Mouse (Mus musculus): ENCODE results near the gene Cnga3.
A peak's percentile ranks its signal among the peaks of the same experiment; 100 is the strongest.

Cnga3 gene

DNA sequence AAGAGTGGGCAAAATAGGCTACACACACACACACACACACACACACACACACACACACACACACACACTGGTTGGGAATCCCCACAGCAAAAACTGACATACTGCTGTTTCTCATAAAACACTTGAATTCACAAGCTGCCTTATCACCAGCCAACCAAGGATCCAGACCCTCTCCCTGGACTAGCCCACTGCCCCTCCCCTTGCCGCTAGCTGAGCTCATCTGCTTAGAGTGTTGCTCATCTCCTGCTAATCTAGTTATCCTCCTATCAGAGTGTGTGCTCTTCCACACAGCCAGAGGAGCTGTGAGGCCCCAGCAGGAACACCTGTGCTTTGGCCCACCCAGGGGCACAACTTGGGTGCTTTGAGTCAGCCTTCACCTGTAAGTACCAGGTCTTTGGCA, at the start of gene Cnga3:
Gene Cnga3, plus strand, starts transcription at position 291 of the 400 bp plus-strand sequence.
- DNase-seq: no peak

DNA sequence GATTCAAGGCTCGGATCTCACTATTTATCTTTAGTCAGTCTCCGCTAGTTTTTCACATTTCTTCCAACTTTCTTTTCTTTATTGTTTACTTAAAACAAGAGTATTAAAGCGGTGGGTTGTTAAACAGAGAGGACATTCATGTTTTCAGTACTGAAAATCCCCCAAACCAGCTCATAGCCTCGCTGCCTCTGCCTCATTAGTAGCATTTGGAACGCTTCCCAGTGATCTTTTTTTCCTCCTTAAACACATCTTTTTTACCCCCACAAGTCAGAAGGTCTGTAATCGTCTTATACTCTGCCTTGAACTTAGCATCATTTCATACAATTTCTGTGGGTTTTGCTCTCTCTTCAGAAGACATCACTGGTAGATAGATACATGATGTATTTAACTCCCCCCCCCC, 48.2 kb upstream of the Cnga3 start:
- no peak for DNase-seq

DNA sequence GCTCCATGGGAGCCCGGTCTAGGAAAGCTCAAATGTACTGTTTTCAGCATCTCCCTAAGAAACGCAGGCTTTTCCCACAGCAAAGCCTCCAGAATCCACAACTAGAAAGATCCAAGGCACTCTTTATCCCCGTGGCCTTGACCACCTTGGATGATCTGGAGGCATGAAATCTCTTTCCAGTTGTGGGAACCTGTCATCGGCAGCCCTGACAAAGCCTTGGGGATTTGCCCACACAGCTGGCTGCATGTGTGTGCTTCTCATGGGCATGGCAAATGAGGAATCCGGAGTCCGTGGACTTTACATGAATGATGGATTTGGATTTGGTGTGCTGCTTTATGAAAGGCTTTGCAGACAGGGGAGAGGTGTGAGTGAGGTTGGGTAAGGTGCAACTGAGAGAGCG, 46.3 kb upstream of the Cnga3 start:
- DNase-seq: no peak

DNA sequence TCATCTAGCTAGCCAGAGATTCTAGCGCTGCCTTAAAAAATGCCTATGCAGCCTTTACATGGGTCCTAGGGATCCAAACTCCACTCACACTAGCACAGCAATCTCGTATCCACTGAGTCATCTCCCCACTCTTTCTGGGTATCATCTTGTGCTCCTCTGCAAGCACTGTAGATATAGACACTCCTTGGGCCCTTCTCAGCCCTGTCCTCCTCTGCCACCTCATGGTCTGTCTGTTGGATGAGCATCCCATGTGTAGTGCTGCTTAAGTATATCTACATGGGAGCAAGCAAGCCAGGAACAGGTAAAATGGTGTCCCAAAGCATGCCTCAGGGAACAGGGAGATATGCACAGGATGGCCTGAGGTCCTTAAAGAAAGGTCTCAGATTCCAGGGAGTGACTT, 36.4 kb upstream of the Cnga3 start:
- DNase-seq: no peak

DNA sequence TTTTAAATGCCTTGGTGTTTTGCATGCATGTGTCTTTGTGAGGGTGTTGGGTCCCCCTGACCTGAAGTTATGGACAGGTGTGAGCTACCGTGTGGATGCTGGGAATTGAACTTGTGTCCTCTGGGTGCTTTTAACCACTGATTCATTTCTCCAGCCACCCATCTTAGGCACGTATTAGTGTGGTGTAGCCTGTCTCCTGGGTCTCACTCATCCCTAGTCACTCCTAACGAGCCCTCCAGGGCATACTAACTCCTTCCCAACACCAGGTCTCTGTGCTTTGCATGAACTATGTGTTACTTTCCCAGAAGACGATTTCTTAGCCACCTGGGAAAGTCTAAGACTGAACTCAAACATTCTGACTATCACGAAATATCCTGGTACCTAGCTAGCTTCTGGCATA, 34.4 kb upstream of the Cnga3 start:
- DNase-seq: no peak

DNA sequence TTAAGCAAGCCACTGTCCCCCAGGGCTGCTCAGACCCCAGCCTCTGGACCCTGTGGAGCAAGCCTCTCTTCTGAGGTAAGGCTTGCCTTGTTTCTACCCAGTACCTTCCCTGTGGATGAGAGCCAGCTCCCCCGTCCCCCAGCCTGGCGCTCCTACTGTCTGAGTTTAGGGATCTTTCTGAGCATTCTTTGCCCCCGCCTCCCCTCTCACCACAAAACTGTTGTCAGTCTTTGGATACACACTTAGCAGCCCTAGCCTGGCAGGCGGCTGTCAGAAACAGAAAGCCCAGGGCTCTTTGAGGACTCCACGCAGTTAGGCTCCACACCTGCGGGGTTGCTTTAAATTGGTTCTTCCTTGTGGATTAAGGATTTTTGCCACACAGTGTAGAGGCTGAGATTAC, 27.2 kb upstream of the Cnga3 start:
- DNase-seq: no peak

DNA sequence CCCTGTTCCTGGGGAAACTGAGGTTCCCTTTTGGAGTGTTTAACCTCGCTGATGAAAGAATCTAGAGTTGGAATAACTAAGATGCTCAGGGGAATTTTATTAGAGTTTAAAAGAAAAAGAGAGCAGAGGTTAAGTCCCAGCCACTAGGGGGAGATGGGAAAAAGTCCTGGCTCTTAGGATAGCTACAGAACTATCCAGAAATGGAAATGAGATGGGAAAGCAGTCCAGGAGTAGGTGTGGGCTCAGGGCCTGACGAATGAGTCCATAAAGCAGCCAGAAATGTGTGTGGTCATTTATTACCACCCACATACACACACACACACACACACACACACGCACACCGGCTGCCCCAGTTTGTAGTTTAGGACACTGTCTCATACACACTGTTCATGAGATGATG, 19.6 kb upstream of the Cnga3 start:
- peak; percentile 6 for DNase-seq

DNA sequence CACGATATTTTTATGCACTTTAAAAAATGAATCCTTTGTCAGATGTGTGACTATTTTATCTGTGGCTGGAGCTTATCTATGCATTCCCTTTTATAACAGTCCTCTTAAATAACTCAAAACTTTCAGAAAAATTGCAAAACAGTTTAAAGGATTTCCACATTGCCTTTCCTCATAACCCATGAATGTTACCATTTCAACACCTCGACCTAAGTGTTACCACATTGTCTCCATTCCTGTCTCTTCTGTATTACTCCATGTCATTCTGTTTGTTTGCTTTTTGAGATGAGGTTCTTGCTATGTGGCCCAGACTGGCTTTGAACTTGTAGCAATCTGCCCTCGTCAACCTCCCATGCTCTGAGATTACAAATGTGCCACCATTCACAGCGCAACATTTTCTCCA, 12.8 kb upstream of the Cnga3 start:
- DNase-seq: no peak

DNA sequence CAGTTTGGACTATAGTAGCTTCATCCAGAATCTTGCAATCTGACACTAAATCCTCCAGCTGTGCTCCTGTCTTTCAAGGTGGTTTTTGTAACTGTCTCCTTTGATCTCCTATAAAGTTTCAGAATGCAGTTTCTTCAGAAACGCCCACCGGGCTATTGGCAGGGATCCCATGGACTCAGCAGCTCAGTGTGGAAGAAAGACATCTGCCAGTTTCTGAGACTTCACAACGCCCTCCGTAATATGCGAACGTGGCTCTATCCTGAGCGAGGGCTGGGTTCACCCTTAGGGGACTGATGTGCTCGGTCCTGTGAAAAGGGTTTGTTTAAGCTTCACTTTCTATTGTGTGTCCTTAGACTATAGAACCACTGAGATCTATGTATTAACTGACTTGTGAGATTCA, 6.5 kb upstream of the Cnga3 start:
- DNase-seq: no peak

DNA sequence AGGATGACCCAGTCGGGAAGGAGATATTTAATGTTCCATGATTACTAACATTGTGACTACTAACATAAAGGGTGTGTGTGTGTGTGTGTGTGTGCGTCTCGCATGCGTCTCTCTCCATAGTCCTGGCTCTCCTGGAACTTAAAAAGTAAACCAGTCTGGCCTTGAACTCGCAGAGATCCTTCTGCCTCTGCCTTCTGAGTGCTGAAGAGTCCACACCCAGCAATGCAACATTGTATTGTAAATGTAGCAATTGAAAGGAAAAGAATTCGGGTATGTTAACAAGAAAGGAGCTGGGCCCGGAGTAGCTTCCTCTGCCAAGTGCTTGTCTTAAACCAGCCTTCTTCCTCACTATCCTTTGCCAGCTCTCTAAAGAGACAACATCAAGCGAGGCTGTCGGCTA, 1.9 kb upstream of the Cnga3 start:
- no peak for DNase-seq

DNA sequence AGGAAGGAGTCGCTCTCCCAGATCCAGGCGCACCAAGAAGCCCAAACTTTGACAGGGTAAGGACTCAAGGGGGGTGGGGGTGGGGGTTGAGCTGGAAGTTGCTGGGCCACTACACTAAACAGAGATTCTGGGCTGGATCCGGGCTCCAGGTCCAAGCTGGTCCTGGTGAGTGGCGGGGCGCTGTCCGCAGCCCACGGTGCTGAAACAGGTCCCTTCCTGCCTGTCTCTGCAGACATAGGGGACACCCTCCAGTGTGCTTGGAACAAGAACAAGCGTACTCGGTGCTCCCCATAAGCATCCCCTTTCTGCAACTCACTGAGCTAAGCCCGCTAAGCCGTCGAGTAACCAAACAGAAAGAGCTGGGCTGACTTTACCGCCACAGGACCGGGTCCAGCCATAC, 4.2 kb downstream of the Cnga3 start:
- peak; percentile 43 for DNase-seq

DNA sequence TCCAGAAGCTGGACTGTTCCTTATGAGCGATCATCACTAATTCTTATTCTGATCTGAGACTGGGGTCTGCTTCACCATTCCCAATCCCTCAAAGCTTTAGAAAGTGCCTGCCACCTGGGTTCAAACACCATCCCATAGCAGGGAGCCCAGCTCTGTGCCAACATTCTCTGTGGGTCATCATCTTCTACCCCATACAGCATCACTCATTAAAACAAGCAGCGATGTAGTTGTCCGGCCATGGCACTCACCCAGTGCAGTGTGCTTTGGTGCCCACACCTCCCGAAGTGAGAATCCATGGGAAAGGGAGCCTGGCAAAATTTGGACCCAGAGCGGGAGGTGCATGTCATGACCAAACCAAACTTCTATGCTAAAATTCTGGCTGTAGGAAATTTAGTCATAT, 5.4 kb downstream of the Cnga3 start:
- no peak for DNase-seq

DNA sequence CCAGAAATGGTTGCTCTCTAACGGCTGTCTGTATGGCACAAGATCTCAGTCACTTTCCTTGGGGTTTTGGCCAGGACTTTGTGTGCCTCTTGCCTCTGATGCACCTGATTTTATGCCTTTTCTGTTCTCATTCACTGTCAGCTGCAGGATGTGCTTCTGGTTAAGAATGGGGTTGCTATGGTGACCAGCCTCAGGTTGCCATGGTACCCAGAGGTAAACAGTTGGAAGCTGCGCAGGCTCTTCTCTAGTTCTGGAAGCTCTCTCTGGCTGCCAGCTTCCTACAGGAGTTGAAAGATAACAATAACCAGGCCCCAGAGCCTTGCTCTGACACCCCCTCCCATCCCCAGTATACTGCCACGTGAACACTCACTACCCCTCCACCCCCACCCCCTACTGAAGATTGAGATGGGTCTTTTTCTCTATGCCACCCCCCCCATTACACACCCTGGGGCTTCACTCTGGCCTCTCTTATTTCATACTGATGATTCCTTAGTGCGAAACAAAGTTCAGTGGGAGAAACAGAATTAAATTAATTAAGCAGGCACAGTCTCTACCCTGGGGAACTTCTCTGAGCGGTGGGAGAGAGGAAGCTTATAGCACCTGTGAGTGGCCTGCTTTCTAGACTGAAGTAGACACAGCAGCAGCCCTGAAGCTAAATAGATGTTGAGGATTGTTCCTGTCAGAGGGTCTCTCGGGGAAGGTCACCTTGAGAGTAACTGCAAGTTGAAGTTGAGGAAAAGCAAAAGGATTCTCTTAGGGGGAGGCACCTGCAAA, 6.1 kb downstream of the Cnga3 start:
- no peak for DNase-seq

DNA sequence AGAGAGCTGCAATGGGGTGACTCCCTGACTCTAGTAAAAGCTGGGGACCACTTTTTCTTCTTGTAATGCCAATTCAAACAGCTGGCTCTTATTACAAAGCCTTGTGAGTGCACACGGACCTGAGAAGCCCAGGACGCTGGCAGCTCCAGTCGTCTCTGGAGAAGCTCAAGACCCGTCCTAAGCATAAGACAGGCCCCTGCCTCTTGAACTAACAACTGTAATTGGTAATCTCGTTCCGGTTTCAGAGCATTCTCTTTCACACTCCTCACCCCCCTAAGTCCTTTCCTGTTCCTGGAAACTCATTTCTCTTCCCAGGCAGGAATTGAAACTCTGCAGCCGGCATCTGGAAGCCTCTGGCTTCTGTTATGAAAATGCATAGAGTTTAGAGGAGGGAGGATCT, 7.8 kb downstream of the Cnga3 start:
- no peak for DNase-seq

DNA sequence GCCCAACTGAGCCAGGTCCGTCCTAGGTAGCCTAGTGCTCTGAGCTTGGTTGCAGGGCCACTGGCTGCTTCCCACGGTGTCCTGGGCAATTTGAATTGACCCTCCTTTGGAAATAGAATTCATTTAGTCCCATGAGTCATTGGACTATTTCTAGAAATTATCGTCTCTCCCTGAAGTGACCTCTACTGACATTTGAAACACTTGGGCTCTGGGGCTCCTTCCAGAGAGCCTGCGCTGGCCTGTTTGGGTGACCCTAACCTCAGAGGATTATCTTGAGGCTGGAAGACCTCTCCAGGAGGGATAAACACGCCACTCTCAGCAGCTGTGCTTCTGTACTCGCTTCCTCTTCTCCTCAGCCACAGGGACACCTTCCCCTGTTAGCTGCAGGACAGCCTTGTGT, 16.2 kb downstream of the Cnga3 start:
- DNase-seq: no peak

DNA sequence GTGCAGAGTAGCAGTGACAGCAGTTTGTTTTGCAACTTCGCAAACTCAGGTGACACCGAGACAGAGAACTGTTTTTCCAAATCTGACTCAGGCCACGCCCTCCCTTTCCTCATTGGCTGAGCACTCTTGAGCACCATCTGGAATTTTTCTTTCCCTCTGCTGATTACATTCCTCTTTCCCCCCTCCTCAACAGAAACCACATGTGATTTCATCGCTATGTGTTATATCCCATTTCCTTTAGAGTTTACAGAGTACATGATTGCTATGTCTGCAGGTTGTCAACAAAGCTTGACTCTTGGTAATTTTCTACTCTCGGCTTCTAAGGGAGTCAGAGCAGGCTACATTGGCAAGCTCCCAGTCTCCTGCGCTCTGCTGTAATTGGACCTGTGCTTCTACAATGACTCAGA, 17.1 kb downstream of the Cnga3 start:
- DNase-seq: peak; percentile 17

DNA sequence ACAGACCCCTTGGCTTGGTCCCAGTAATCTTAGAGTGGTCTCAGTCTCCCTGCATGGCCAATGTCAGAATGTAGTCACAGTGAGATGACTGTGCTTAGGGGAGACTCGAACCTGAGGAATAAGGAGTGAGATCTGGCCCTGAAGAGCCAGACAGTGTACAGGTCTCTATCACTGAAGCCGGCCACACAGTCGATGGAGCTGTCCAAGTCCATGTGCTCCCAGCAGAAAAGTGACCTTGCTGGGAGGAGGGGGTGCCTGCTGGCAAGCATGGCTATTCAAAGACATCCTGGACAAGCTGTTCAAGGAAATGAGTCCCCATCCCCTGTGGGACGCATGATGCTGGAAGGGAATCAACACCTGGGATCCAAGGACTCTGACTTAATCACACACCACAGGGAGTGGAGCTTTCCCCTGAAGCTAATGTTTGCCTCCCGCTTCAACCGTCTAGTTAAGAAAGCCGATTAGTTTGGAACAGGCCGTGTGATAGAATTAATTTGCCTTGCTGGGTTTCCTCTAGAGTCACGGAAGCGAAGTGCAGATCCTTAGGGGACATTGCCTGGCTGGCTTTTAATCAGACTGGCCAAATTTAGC, 24.9 kb downstream of the Cnga3 start:
- peak; percentile 27 for DNase-seq

DNA sequence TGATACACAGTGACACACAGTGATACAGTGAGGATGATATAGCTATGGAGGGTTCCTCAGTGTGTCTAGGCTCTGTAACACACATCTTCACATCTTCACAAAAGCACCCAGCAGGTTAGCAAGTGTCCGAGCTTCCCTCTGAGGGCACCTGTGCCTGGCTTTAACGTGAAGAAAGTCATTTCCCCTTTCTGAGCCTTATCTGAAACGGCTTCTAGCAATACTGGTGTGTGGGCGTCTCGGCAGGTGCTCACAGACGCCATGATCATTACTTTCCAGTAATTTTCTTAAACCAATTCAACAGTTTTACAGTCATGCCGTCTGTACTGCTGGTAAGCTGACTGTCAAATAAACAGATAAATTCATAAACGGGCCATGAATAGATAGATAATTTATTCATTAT, 28.0 kb downstream of the Cnga3 start:
- no peak for DNase-seq

DNA sequence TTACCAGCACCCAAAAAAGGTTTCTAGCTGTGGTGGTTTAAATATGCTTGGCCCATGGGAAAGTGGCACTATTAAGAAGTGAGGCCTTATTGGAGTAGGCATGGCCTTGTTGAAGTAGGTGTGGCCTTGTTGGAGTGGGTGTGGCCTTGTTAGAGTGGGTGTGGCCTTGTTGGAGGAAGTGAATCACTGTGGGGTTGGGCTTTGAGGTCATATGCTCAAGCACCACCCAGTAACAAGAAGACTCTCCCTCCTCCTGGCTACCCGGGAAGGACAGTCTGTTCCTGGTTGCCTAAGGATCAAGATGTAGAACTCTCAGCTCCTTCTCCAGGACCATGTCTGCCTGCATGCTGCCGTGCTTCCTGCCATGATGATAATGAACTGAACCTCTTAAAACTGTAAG, 32.2 kb downstream of the Cnga3 start:
- no peak for DNase-seq

DNA sequence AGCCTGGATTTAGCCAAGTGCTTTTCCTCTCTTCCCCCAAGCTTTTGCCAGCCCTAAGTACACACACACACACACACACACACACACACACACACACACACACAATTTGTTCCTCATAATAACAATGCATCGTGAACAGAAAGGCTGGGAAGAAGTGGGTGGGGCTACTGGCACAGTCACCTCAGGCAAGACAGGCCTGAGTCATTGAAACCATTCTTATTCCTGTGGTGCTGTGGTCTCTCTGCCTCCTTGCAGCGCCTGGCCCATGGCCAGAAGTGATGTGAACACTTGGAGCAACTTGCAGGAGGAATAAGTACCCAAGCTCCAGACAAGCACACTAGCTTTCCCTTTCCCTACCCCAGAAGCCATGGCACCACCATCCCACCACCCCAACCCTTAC, 34.2 kb downstream of the Cnga3 start:
- DNase-seq: no peak

DNA sequence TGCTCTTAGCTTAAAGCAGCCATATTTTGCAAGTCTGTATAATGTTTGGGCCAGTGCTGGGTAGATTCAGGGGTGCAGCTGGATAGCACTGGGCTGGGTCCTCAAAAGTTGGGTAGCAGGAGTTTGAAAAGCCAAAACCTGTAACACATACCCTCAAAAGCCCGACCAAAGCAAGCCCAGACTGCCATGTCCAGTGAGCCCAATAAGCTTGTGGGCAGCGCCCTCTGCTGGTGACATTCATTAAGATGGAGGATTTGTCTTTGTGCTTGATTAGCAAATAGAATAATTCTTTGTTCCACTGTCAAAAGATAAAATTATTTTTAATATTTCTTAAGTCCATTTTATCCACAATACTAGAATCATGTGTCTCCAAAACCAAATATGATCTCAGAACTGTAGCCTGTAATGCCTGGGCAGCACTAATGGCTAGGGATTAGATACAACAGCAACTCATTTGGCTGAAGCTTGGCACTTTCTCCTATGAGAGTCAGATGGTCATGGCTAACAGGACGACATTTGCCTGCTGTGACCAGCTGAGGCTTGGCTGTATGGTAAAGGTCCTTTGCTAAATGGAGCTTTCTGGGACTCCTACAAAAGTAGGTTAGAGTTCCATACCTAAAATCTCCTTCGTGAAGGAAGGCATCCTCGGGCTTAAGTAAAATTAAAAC, 36.5 kb downstream of the Cnga3 start:
- DNase-seq: peak; percentile 82

DNA sequence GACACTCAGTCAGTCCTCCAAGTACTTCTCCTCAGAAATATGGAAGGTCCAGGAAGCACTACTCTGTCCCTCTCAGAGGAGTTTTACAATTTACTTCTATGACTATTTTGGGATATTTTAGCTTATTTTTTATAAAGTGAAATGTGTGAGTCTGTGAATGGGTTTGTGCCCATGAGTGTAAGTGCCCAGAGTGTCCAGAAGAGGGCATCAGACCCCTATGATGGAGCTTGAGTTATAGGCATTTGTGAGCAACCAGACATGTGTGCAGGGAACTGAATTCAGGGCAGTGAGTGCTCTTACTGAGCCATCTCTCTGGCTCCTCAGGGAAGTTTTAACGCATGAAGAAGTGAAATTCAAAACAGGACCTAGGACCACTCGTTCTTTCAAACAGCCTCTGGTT, 44.2 kb downstream of the Cnga3 start:
- DNase-seq: no peak

DNA sequence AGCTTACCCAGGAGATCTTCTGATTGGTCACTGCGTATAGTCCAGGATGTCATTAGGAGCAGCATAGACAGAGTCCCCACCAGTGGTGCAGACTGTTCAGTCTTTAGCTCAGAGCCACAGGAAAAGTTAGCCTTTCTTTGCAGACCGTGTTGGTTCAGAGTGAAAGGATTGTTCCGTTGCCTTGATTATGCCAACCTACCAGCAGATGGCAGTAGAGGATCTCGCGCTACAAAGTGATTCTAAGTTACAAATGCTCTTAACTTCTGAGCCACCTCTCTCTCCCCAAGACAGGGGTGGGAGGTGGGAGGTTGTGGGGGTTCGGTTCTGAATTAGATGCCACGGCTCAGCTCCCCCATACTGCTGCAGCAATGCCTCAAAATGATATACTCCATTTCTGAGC, 58.2 kb downstream of the Cnga3 start:
- DNase-seq: peak; percentile 72

DNA sequence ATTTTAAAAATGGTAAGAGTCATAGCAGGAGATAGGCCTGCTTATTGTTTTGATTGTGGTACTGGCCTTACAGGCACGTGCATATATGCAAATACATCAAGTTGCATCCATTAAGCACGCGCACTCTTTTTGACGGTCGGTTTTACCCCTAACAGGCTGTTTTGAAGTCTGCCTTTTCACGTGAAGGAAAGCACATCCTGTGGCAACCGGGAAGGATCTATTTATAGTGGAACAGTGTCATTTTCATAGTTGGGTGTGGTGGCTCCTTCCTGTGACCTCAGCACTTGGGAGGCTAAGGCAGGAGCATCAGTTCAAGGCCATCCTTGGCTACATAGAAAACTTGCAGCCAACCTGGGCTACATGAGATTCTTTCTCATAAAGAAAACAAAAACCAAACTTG, 72.3 kb downstream of the Cnga3 start:
- DNase-seq: no peak

DNA sequence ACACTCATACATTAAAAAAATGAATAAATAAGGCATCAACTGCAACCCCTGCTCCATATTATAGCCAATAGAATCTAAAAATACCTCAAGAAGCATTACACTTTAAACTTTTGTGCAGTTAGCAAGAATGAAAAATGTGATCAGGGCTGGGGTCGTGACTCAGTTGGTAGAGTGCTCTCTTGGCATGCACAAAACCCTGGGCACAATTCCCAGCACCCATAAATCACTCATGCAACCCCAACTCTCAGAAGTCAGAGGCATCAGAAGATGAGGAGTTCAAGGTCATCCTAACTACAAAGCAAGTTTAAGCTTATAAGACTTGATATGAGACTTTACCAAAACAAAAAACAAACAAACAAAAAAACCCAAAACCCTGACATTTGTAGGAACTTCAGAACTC, 73.5 kb downstream of the Cnga3 start:
- no peak for DNase-seq

All from kidney, adult 9 months (tissue).